10 mouse cellular contexts compared by ENCODE assay signal in genomic region chr2:158174958-158175357, GRCm38 (mm10). TPM values are rescaled to one million over a fixed set of nuclear protein-coding genes. Genes with fewer than 3 reads are reported as not detected.
DNase-seq lines count a peak whose midpoint lies in the region; ATAC-seq and TF ChIP-seq lines count a peak whose summit lies in the region.
"Had no signal": no experiment of that assay in that cellular context is flagged by ENCODE, and none has a peak within 500 bp of the region (broad histone marks: within the 10 kb centered on the region; RNA-seq: fewer than 3 reads in every experiment).

No protein-coding gene starts in this region.

- WGBS in heart, postnatal 0 days, result 73% methylated on average over 15 of the region's 15 CpGs
- WGBS in macrophage (ENCODE audit: missing documents), result 14% methylated on average over 15 of the region's 15 CpGs
- 95% methylated on average over 15 of the region's 15 CpGs for WGBS in forebrain, embryonic 12.5 days

- ATAC-seq in heart, postnatal 0 days (ENCODE audit: insufficient read depth, low read depth), result peak; percentile 12; the same call in 1 of the 2 replicates
- peak; percentile 13 for ATAC-seq in common myeloid progenitor, adult 5-6 weeks (replicated peaks; ENCODE audit: low read depth, poor library complexity, severe bottlenecking)
- no peak for ATAC-seq in forebrain, embryonic 12.5 days (ENCODE audit: low FRiP score)

- H3K4me1 ChIP-seq in heart, postnatal 0 days (ENCODE audit: control insufficient read depth, insufficient read depth), result peaks cover 14% of the 10 kb centered on the region; the same call in 1 of the 2 replicates
- peaks cover 31% of the 10 kb centered on the region for H3K4me1 ChIP-seq in forebrain, embryonic 12.5 days

- H3K79me2 ChIP-seq in macrophage (ENCODE audit: inconsistent target), result no peaks in the 10 kb centered on the region

- H3K27me3 ChIP-seq in heart, postnatal 0 days (ENCODE audit: control insufficient read depth, insufficient read depth, low read length), result no peaks in the 10 kb centered on the region
- no peaks in the 10 kb centered on the region for H3K27me3 ChIP-seq in forebrain, embryonic 12.5 days
- H3K27me3 ChIP-seq: neural tube, embryonic 12.5 days had no signal

- TF ChIP-seq CTCF in heart, postnatal 0 days (IDR thresholded peaks at IDR 0.05; ENCODE audit: low read depth), result no peak

- H3K9ac ChIP-seq in heart, postnatal 0 days (replicated peaks; ENCODE audit: low read depth, low read length), result no peak overlapping the region
- no peak overlapping the region for H3K9ac ChIP-seq in forebrain, embryonic 12.5 days
- H3K9ac ChIP-seq: neural tube, embryonic 12.5 days had no signal

- no peak overlapping the region for H3K4me2 ChIP-seq in heart, postnatal 0 days (ENCODE audit: low read depth, low read length)
- no peak overlapping the region for H3K4me2 ChIP-seq in forebrain, embryonic 12.5 days
- H3K4me2 ChIP-seq: midbrain, embryonic 11.5 days; neural tube, embryonic 12.5 days had no signal

- H3K36me3 ChIP-seq in heart, postnatal 0 days (replicated peaks; ENCODE audit: control insufficient read depth, insufficient read depth, low read length), result no peaks in the 10 kb centered on the region
- no peaks in the 10 kb centered on the region for H3K36me3 ChIP-seq in macrophage (ENCODE audit: inconsistent target)
- no peaks in the 10 kb centered on the region for H3K36me3 ChIP-seq in forebrain, embryonic 12.5 days (replicated peaks)
- H3K36me3 ChIP-seq: neural tube, embryonic 12.5 days had no signal

- no peak for DNase-seq in heart, postnatal 0 days (ENCODE audit: low spot score)
- no peak for DNase-seq in heart, adult 9 months (ENCODE audit: low spot score in 2 of 2)
- peak; percentile 46 for DNase-seq in CD4-positive helper T cell, adult 2 months (ENCODE audit: low read depth, low spot score)
- DNase-seq in embryo, embryonic 10 days (ENCODE audit: low spot score), result no peak
- DNase-seq in thymus, postnatal 25 days, result no peak

- no peak overlapping the region for H3K4me3 ChIP-seq in heart, postnatal 0 days (ENCODE audit: low read depth, low read length)
- H3K4me3 ChIP-seq in macrophage (ENCODE audit: inconsistent target), result no peak overlapping the region
- no peak overlapping the region for H3K4me3 ChIP-seq in forebrain, embryonic 12.5 days (replicated peaks)
- H3K4me3 ChIP-seq: neural tube, embryonic 12.5 days had no signal

- peak overlapping the region; percentile 4; the same call in 1 of the 2 replicates for H3K27ac ChIP-seq in heart, postnatal 0 days (ENCODE audit: low read depth)
- peak overlapping the region; percentile 77 for H3K27ac ChIP-seq in macrophage
- H3K27ac ChIP-seq in forebrain, embryonic 12.5 days, result no peak overlapping the region
- H3K27ac ChIP-seq: neural tube, embryonic 12.5 days had no signal

- no peak for TF ChIP-seq EP300 in heart, postnatal 0 days (IDR thresholded peaks at IDR 0.05; ENCODE audit: low read depth)

- no peaks in the 10 kb centered on the region for H3K9me3 ChIP-seq in heart, postnatal 0 days (replicated peaks; ENCODE audit: control insufficient read depth, low read length)
- no peaks in the 10 kb centered on the region for H3K9me3 ChIP-seq in forebrain, embryonic 12.5 days
- H3K9me3 ChIP-seq: neural tube, embryonic 12.5 days had no signal

RNA-seq across cellular contexts. Expression of gene Tgm2, which starts 28.7 kb away (rescaled TPM):
- 445 and 622 TPM in 2 replicates for total RNA-seq in heart, postnatal 0 days (2014; rRNA removed; ENCODE audit: low replicate concordance)
- 136 and 155 TPM in 2 replicates for polyA plus RNA-seq in heart, postnatal 0 days (2015; fragmentation: Nextera tagmentation; extraction: Ambion mirVana)
- 3.8 and 5.4 TPM in 2 replicates for total RNA-seq in common myeloid progenitor, adult 5-6 weeks (2017)
- 100 to 1,000 TPM in 16 of 26 experiments, 10 to 100 TPM in 10; 13.2 to 775 (median 263) TPM for total RNA-seq in macrophage (2018; cell fraction: chromatin; rRNA removed)
- total RNA-seq in macrophage (2018; cell fraction: cytosol; rRNA removed), result 100 to 1,000 TPM in 15 of 26 experiments, 10 to 100 TPM in 11; 40.0 to 448 (median 113) TPM
- total RNA-seq in macrophage (2018; cell fraction: nucleus; rRNA removed), result 100 to 1,000 TPM in 20 of 26 experiments, 10 to 100 TPM in 6; 31.5 to 764 (median 230) TPM
- 98.8 to 168 TPM (median 120 TPM) in 3 replicates for polyA plus RNA-seq in macrophage (2018)
- 4.3 and 4.6 TPM in 2 replicates for polyA plus RNA-seq in forebrain, embryonic 12.5 days (2016; fragmentation: Nextera tagmentation; extraction: Ambion mirVana)

RNA-seq across cellular contexts. Expression of gene D630003M21Rik, which starts 54.1 kb away (rescaled TPM):
- total RNA-seq in heart, postnatal 0 days (2014; rRNA removed; ENCODE audit: low replicate concordance), result 2.0 and 2.4 TPM in 2 replicates
- polyA plus RNA-seq in heart, postnatal 0 days (2015; fragmentation: Nextera tagmentation; extraction: Ambion mirVana), result 2.1 and 2.5 TPM in 2 replicates
- not detected in 2 replicates for total RNA-seq in common myeloid progenitor, adult 5-6 weeks (2017)
- total RNA-seq in macrophage (2018; cell fraction: chromatin; rRNA removed), result under 1 TPM in 4 of 26 experiments, not detected in 22; 0.13 to 0.77 (median 0.36) TPM
- under 1 TPM in 5 of 26 experiments, not detected in 21; 0.04 to 0.10 (median 0.07) TPM for total RNA-seq in macrophage (2018; cell fraction: cytosol; rRNA removed)
- under 1 TPM in 1 of 26 experiments, not detected in 25; 0.34 TPM for total RNA-seq in macrophage (2018; cell fraction: nucleus; rRNA removed)
- polyA plus RNA-seq in macrophage (2018), result not detected in 3 replicates
- polyA plus RNA-seq in forebrain, embryonic 12.5 days (2016; fragmentation: Nextera tagmentation; extraction: Ambion mirVana), result 3.3 and 3.4 TPM in 2 replicates

Comparison
In these comparisons a context has a peak if more than half of its experiments do, and no peak if none do; other contexts are left out.
1. RNA of gene Tgm2, which starts 28.7 kb away (polyA plus RNA-seq): 136 to 155 TPM in heart, postnatal 0 days and 98.8 to 168 TPM in macrophage; 4.3 to 4.6 TPM in forebrain, embryonic 12.5 days; every median in the first group is over 10 times any median in the second.